Comparison of ENCODE assay signal across 1 mouse cellular context in the genomic region with DNA sequence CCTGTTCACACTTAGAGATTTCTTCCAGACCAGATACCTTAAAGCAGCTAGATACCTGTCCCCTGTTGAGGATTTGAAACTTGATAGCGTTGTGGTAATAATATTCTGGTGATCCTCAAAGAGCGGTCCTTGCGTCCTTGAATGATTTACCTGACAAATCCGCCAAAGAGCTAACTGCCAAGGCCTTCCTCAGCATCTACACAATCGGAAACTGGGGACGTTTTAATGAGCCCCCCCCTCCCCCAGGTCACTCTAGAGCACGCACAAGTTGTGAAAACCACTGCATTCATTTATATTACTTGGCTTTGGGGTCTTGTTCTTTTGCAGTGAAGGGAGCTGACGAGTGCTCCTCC.
A peak's percentile ranks its signal among the peaks of the same experiment; 100 is the strongest.
TF ChIP-seq lines count a peak whose summit lies in the region.

No protein-coding gene starts in this region.

TF ChIP-seq in MEL, 35 proteins besides CTCF, POLR2A, EP300 and RAD21:
- TF ChIP-seq ZC3H11A (IDR thresholded peaks at IDR 0.05; ENCODE audit: low read depth, low read length) (no peak), MXI1 (IDR thresholded peaks at IDR 0.05; ENCODE audit: low read depth, low read length) (peak; percentile 44; the same call in 1 of the 2 replicates), BHLHE40 (IDR thresholded peaks at IDR 0.05; ENCODE audit: borderline replicate concordance, low read depth, low read length) (0 out of 2 replicates have a peak, but pooled peaks have one; percentile 7)
